Mouse (Mus musculus): Measurements from ENCODE around the gene Adgrl2. TPM values are rescaled to one million over a fixed set of nuclear protein-coding genes. Genes with fewer than 3 reads are reported as not detected.

Adgrl2 gene
- total and polyA plus RNA-seq, 3 experiments: 29.5 to 55.2 (median 52.3) TPM

- peak overlapping the region; percentile 87 for H3K27ac ChIP-seq
Measured at GRCm38 (mm10) chr3:148907873-148908272, 82.5 kb downstream of the Adgrl2 start.

GRCm38 (mm10) chr3:148907024-148907778, 83.2 kb downstream of the Adgrl2 start:
- WGBS: 10% methylated on average over 6 of the region's 6 CpGs
- Histone ChIP-seq H3K9ac (ENCODE audit: low read depth, low read length) (no peak overlapping the region), H3K27me3 (ENCODE audit: control insufficient read depth, insufficient read depth, low read length) (no peaks in the 10 kb centered on the region), H3K4me3 (no peak overlapping the region), H3K4me1 (ENCODE audit: control insufficient read depth, insufficient read depth, low read length) (peaks cover 21% of the 10 kb centered on the region), H3K36me3 (ENCODE audit: control insufficient read depth, insufficient read depth, low read length) (peaks cover 14% of the 10 kb centered on the region), H3K27ac (peak overlapping the region; percentile 87), H3K79me2 (replicated peaks; ENCODE audit: control insufficient read depth, insufficient read depth, low read length) (no peaks in the 10 kb centered on the region; the same call in 1 of the 2 replicates)
- intact Hi-C loops (cut with DNase I): loop anchor here (2.0 to 5.0 kb wide), 3 partner anchors 65 to 565 kb away; no protein-coding TSS in a partner anchor
- TF ChIP-seq POLR2A (IDR thresholded peaks at IDR 0.05; ENCODE audit: insufficient read depth, low read depth, low read length) (peak; percentile 48; the same call in 1 of the 2 replicates), EP300 (IDR thresholded peaks at IDR 0.05; ENCODE audit: insufficient read depth, low read depth, low read length) (peak; percentile 92), CTCF (IDR thresholded peaks at IDR 0.05) (no peak)
- peak; percentile 45 to 58 for DNase-seq

More at GRCm38 (mm10) chr3:148907873-148908272, 82.5 kb downstream of the Adgrl2 start:
- intact Hi-C loops (cut with DNase I): loop anchor here (2.0 to 5.0 kb wide), 3 partner anchors 66 to 566 kb away; no protein-coding TSS in a partner anchor
- Histone ChIP-seq H3K79me2 (replicated peaks; ENCODE audit: control insufficient read depth, insufficient read depth, low read length) (peaks cover under 1% of the 10 kb centered on the region; the same call in 1 of the 2 replicates), H3K4me3 (no peak overlapping the region), H3K36me3 (ENCODE audit: control insufficient read depth, insufficient read depth, low read length) (peaks cover 14% of the 10 kb centered on the region), H3K27me3 (ENCODE audit: control insufficient read depth, insufficient read depth, low read length) (no peaks in the 10 kb centered on the region), H3K9ac (ENCODE audit: low read depth, low read length) (no peak overlapping the region), H3K4me1 (ENCODE audit: control insufficient read depth, insufficient read depth, low read length) (peaks cover 21% of the 10 kb centered on the region)
- 46% methylated on average over 3 of the region's 3 CpGs for WGBS
- TF ChIP-seq POLR2A (IDR thresholded peaks at IDR 0.05; ENCODE audit: insufficient read depth, low read depth, low read length) (no peak), CTCF (IDR thresholded peaks at IDR 0.05) (no peak), EP300 (IDR thresholded peaks at IDR 0.05; ENCODE audit: insufficient read depth, low read depth, low read length) (no peak)
- DNase-seq: peak in 1 of 2 experiments; percentile 40

- Histone ChIP-seq H3K4me3 (no peak overlapping the region), H3K4me1 (ENCODE audit: control insufficient read depth, insufficient read depth, low read length) (peaks cover 23% of the 10 kb centered on the region), H3K79me2 (replicated peaks; ENCODE audit: control insufficient read depth, insufficient read depth, low read length) (peaks cover 2% of the 10 kb centered on the region; the same call in 1 of the 2 replicates), H3K36me3 (ENCODE audit: control insufficient read depth, insufficient read depth, low read length) (peaks cover 14% of the 10 kb centered on the region), H3K27me3 (ENCODE audit: control insufficient read depth, insufficient read depth, low read length) (no peaks in the 10 kb centered on the region), H3K9ac (ENCODE audit: low read depth, low read length) (peak overlapping the region; percentile 1; the same call in 1 of the 2 replicates), H3K27ac (peak overlapping the region; percentile 87)
- intact Hi-C loops (cut with DNase I): loop anchor here (2.0 to 5.0 kb wide), 4 partner anchors 13 to 564 kb away; no protein-coding TSS in a partner anchor
- 42% methylated on average over 13 of the region's 13 CpGs for WGBS
- DNase-seq: no peak
- TF ChIP-seq POLR2A (IDR thresholded peaks at IDR 0.05; ENCODE audit: insufficient read depth, low read depth, low read length): no peak
- TF ChIP-seq CTCF (IDR thresholded peaks at IDR 0.05): no peak
- TF ChIP-seq EP300 (IDR thresholded peaks at IDR 0.05; ENCODE audit: insufficient read depth, low read depth, low read length): no peak
Measured at GRCm38 (mm10) chr3:148905906-148906779, 84.2 kb downstream of the Adgrl2 start.

- peak overlapping the region; percentile 87 for H3K27ac ChIP-seq
- peak overlapping the region; percentile 1; the same call in 1 of the 2 replicates for H3K9ac ChIP-seq (ENCODE audit: low read depth, low read length)
- peaks cover 25% of the 10 kb centered on the region for H3K4me1 ChIP-seq (ENCODE audit: control insufficient read depth, insufficient read depth, low read length)
- H3K36me3 ChIP-seq (ENCODE audit: control insufficient read depth, insufficient read depth, low read length): peaks cover 20% of the 10 kb centered on the region
- WGBS: 42% methylated on average over 7 of the region's 7 CpGs
- peaks cover 2% of the 10 kb centered on the region; the same call in 1 of the 2 replicates for H3K79me2 ChIP-seq (replicated peaks; ENCODE audit: control insufficient read depth, insufficient read depth, low read length)
- no peak for DNase-seq
- H3K4me3 ChIP-seq: no peak overlapping the region
- TF ChIP-seq CTCF (IDR thresholded peaks at IDR 0.05) (no peak), POLR2A (IDR thresholded peaks at IDR 0.05; ENCODE audit: insufficient read depth, low read depth, low read length) (no peak), EP300 (IDR thresholded peaks at IDR 0.05; ENCODE audit: insufficient read depth, low read depth, low read length) (no peak)
- H3K27me3 ChIP-seq (ENCODE audit: control insufficient read depth, insufficient read depth, low read length): no peaks in the 10 kb centered on the region
- intact Hi-C loops (cut with DNase I): loop anchor here (2.0 to 5.0 kb wide), 3 partner anchors 13 to 563 kb away; no protein-coding TSS in a partner anchor
Measured at GRCm38 (mm10) chr3:148905435-148905834, 84.9 kb downstream of the Adgrl2 start.

GRCm38 (mm10) chr3:148899857-148900256, 90.5 kb downstream of the Adgrl2 start:
- intact Hi-C loops (cut with DNase I): no loop called here
- 46% methylated on average over 6 of the region's 6 CpGs for WGBS
- Histone ChIP-seq H3K4me3 (no peak overlapping the region), H3K27me3 (ENCODE audit: control insufficient read depth, insufficient read depth, low read length) (no peaks in the 10 kb centered on the region), H3K79me2 (replicated peaks; ENCODE audit: control insufficient read depth, insufficient read depth, low read length) (peaks cover 8% of the 10 kb centered on the region), H3K9ac (ENCODE audit: low read depth, low read length) (no peak overlapping the region), H3K27ac (peak overlapping the region; percentile 59), H3K36me3 (ENCODE audit: control insufficient read depth, insufficient read depth, low read length) (peaks cover 18% of the 10 kb centered on the region), H3K4me1 (ENCODE audit: control insufficient read depth, insufficient read depth, low read length) (peaks cover 28% of the 10 kb centered on the region)
- TF ChIP-seq EP300 (IDR thresholded peaks at IDR 0.05; ENCODE audit: insufficient read depth, low read depth, low read length): no peak
- no peak for TF ChIP-seq POLR2A (IDR thresholded peaks at IDR 0.05; ENCODE audit: insufficient read depth, low read depth, low read length)
- no peak for TF ChIP-seq CTCF (IDR thresholded peaks at IDR 0.05)
- DNase-seq: no peak
